Mouse (Mus musculus) spleen, adult 2 months (tissue): Measurements from ENCODE around the gene Psmd3.

Experiments
- CTCF ChIP-seq: fragments of 200-500 bp; IDR thresholded peaks from 2 replicates; pipeline ENCODE4 v1.5.1; 2011; ENCODE audit warnings: mild to moderate bottlenecking, inconsistent platforms; ENCODE audit not compliant: insufficient read depth, insufficient read length, insufficient replicate concordance; ENCODE audit errors: extremely low read depth
- POLR2A ChIP-seq: fragments of 200-500 bp; IDR thresholded peaks from 2 replicates; pipeline ENCODE4 v1.6.1; 2011; ENCODE audit warnings: low read depth, low read length, inconsistent platforms

GRCm38 (mm10) chr11:98685642-98686041, 3.3 kb downstream of the Psmd3 start:
- no peak for TF ChIP-seq POLR2A
- no peak for TF ChIP-seq CTCF
